ENCODE assay signal across 8 mouse cellular contexts in genomic region chr13:54055448-54055861, GRCm38 (mm10). TPM values are rescaled to one million over a fixed set of nuclear protein-coding genes. Genes with fewer than 3 reads are reported as not detected.
DNase-seq lines count a peak whose midpoint lies in the region; ATAC-seq lines count a peak whose summit lies in the region.

TSS of gene Drd1 (minus strand) at chr13:54055705.

- peak within 1 kb of the TSS; percentile 53 for H3K9ac ChIP-seq in forebrain, embryonic 14.5 days (ENCODE audit: low read length)
- peak within 1 kb of the TSS; percentile 31; the same call in 1 of the 2 replicates for H3K9ac ChIP-seq in lung, embryonic 15.5 days

- ATAC-seq in CD4-positive, CD25-positive, alpha-beta regulatory T cell, adult 4 months, result peak; percentile 34
- ATAC-seq in forebrain, embryonic 14.5 days, result peak; percentile 89
- 0 out of 2 replicates have a peak, but pooled peaks have one; percentile 35 for ATAC-seq in lung, embryonic 15.5 days (ENCODE audit: borderline replicate concordance, extremely low read depth, low FRiP score, low TSS enrichment)

- peak within 1 kb of the TSS; percentile 43 for H3K4me3 ChIP-seq in forebrain, embryonic 14.5 days (ENCODE audit: low read depth, low read length)
- H3K4me3 ChIP-seq in lung, embryonic 15.5 days, result peak within 1 kb of the TSS; percentile 51

- H3K27me3 ChIP-seq in forebrain, embryonic 14.5 days (replicated peaks; ENCODE audit: control insufficient read depth, insufficient read depth, low read length), result peaks cover 9% of the 10 kb centered on the region
- H3K27me3 ChIP-seq in lung, embryonic 15.5 days, result peaks cover 31% of the 10 kb centered on the region

- H3K9me3 ChIP-seq in forebrain, embryonic 14.5 days (replicated peaks; ENCODE audit: control insufficient read depth, low read length), result no peaks in the 10 kb centered on the region
- no peaks in the 10 kb centered on the region for H3K9me3 ChIP-seq in lung, embryonic 15.5 days

- 0% methylated on average over 31 of the region's 31 CpGs for WGBS in forebrain, embryonic 14.5 days
- under 1% methylated on average over 31 of the region's 31 CpGs for WGBS in lung, embryonic 15.5 days

- intact Hi-C loops in heart, postnatal 36 days (cut with DNase I), result loop anchor here (1.0 to 2.0 kb wide), 2 partner anchors 243 to 273 kb away; no protein-coding TSS in a partner anchor

- H3K4me2 ChIP-seq in forebrain, embryonic 14.5 days (ENCODE audit: low read length), result peak within 1 kb of the TSS; percentile 97
- peak within 1 kb of the TSS; percentile 95 for H3K4me2 ChIP-seq in lung, embryonic 15.5 days

- peak; percentile 21 for DNase-seq in c-Kit-positive CD71-positive TER-119-negative erythroid progenitor cells, embryonic 14.5 days (ENCODE audit: low read depth)
- DNase-seq in forebrain, embryonic 14.5 days (ENCODE audit: low spot score), result peak; percentile 72
- peak; percentile 65 to 67 for DNase-seq in heart, postnatal 36 days
- peak; percentile 71 for DNase-seq in layer of hippocampus, adult 9-11 months
- peak; percentile 19 for DNase-seq in ovary, adult 18-20 months (ENCODE audit: low spot score)
- peak; percentile 43 to 71 for DNase-seq in thymus, postnatal 10 days (ENCODE audit: low spot score in 2 of 2)

- no peak within 1 kb of the TSS for H3K27ac ChIP-seq in forebrain, embryonic 14.5 days (ENCODE audit: low read depth, low read length)
- no peak within 1 kb of the TSS for H3K27ac ChIP-seq in lung, embryonic 15.5 days

- no peaks in the 10 kb centered on the region for H3K36me3 ChIP-seq in forebrain, embryonic 14.5 days (ENCODE audit: control insufficient read depth, insufficient read depth, low read length)
- H3K36me3 ChIP-seq in lung, embryonic 15.5 days, result no peaks in the 10 kb centered on the region

- peaks cover 7% of the 10 kb centered on the region for H3K4me1 ChIP-seq in forebrain, embryonic 14.5 days (ENCODE audit: control insufficient read depth, insufficient read depth, low read length)
- peaks cover 9% of the 10 kb centered on the region for H3K4me1 ChIP-seq in lung, embryonic 15.5 days

RNA-seq across cellular contexts. Expression of gene Drd1, which starts in this region (rescaled TPM):
- polyA plus RNA-seq in CD4-positive, CD25-positive, alpha-beta regulatory T cell, adult 4 months (2017; shearing (Covaris generic)), result not detected
- polyA plus RNA-seq in forebrain, embryonic 14.5 days (2014; fragmentation: Nextera tagmentation; extraction: Ambion mirVana), result 5.1 and 8.3 TPM in 2 replicates
- total RNA-seq in heart, postnatal 36 days (2021), result under 1 TPM; 0.39 to 0.84 TPM
- 0.69 and 0.97 TPM in 2 replicates for polyA plus RNA-seq in lung, embryonic 15.5 days (2015; fragmentation: Nextera tagmentation; extraction: Ambion mirVana)

Comparison
In these comparisons a context has a peak if more than half of its experiments do, and no peak if none do; other contexts are left out.
1. Peak in ATAC-seq in CD4-positive, CD25-positive, alpha-beta regulatory T cell, adult 4 months; RNA of the gene not detected or under 1 TPM.
2. Peak in DNase-seq in heart, postnatal 36 days; RNA of the gene not detected or under 1 TPM.
3. Peak in ATAC-seq, H3K4me3 ChIP-seq, H3K9ac ChIP-seq and H3K4me2 ChIP-seq in lung, embryonic 15.5 days; RNA of the gene not detected or under 1 TPM.
4. ATAC-seq: peak in every context shown above with its lines; median percentile 89 in forebrain, embryonic 14.5 days; 35 in lung, embryonic 15.5 days; 34 in CD4-positive, CD25-positive, alpha-beta regulatory T cell, adult 4 months.
5. DNase-seq: peak in every context shown above with its lines; median percentile 72 in forebrain, embryonic 14.5 days; 71 in layer of hippocampus, adult 9-11 months; 66 in heart, postnatal 36 days; 57 in thymus, postnatal 10 days; 21 in c-Kit-positive CD71-positive TER-119-negative erythroid progenitor cells, embryonic 14.5 days; 19 in ovary, adult 18-20 months.